Mouse (Mus musculus): ENCODE results near the gene Rhbdd2.

Rhbdd2 gene

DNA sequence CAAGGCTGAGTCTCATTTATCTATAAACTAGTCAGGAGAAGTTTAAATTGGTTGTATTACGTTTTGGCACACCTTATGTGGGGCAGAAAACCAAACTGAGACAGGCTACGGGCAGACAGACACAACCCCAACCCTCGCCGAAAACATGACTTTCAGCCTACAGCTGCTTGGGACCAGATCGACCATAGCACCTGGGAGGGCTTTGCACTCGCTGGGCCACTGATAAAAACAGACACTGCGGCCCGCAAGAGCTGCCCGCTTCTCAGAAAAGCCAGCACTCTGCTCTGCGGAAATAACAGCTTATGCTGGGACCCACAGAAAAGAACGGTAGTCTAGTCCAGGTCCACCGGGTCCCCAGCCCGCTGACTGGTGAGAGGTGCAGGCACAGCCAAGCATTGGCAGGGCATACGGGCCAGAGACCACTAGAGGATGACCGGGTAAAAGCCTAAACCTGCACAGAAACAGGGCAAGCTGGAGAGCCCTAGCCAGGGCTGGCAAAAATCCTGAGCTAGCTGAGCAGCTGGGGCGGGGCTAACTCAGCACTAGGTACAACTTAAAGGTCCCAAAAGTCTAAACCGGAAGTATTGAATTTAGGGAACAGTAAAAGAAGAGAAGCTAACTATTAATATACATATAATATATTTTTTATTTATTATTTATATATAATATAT lies 25.4 kb downstream of the Rhbdd2 start:
- no peaks in the 10 kb centered on the region for H3K36me3 ChIP-seq (ENCODE audit: control insufficient read depth, insufficient read depth, low read length, poor library complexity, severe bottlenecking)
- no peaks in the 10 kb centered on the region for H3K27me3 ChIP-seq (ENCODE audit: control insufficient read depth, insufficient read depth, low read length, poor library complexity, severe bottlenecking)
- peak; percentile 6 for DNase-seq (ENCODE audit: low read depth, low spot score)

DNA sequence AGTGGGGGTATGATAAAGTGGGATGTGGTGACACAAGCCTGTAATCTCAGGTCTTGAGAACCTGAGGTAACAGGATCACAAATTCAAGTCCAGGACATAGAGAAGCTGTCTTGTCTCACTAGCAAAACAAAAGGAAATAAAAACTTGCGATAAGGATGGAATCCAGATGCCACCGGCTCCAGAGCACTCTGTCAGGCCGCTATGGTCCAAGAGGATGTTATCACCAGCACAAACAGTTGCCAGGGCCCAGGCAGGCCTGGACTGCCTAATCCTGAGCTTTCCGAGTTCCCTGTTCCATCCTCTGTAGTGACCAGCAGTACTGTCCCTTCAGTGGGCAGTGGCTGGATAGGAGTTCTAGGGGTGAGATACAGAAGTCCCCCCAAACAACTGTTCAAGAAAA lies 27.5 kb downstream of the Rhbdd2 start:
- H3K36me3 ChIP-seq (ENCODE audit: control insufficient read depth, insufficient read depth, low read length, poor library complexity, severe bottlenecking): no peaks in the 10 kb centered on the region
- no peak for DNase-seq (ENCODE audit: low read depth, low spot score)

DNA sequence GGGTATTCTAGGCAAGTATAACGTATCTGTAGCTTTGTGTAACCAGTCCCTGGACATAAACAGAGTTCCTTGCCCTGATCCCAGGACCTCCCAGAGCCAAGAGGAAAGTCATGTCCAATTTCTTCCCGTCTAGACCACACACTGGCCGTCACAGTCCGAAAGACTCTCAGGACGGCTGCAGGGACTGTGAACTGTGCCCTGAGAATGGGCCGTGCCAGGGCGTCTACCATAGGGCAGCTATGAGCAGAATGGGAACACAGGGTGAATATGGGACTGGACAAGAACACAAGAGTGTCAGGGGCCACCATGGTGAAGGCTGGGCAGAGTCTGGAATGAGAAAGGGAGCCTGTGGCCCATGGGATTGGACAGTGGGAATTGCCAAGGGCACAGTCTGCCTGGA lies 28.1 kb downstream of the Rhbdd2 start:
- DNase-seq (ENCODE audit: low read depth, low spot score): no peak
- Histone ChIP-seq H3K36me3 (ENCODE audit: control insufficient read depth, insufficient read depth, low read length, poor library complexity, severe bottlenecking) (no peaks in the 10 kb centered on the region), H3K27me3 (ENCODE audit: control insufficient read depth, insufficient read depth, low read length, poor library complexity, severe bottlenecking) (no peaks in the 10 kb centered on the region)

More for the DNA sequence above, 27.5 kb downstream of the Rhbdd2 start:
- no peaks in the 10 kb centered on the region for H3K27me3 ChIP-seq (ENCODE audit: control insufficient read depth, insufficient read depth, low read length, poor library complexity, severe bottlenecking)

DNA sequence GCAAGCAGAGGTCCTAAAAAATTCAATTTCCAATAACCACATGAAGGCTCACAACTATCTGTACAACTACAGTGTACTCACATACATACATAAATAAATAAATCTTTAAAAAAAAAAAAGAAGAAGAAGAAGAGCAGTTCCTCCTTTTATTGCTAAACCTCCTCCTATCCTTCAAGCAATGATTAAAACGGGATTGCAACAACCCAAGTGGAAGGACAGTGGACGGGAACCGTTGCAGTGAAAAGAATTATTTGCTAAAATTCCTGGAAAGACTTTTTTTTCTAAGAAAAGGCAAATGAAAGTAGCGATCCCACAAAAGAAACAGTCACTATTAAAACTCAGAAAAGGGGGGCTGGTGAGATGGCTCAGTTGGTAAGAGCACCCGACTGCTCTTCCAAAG lies 34.5 kb downstream of the Rhbdd2 start:
- Histone ChIP-seq H3K27me3 (ENCODE audit: control insufficient read depth, insufficient read depth, low read length, poor library complexity, severe bottlenecking) (no peaks in the 10 kb centered on the region), H3K36me3 (ENCODE audit: control insufficient read depth, insufficient read depth, low read length, poor library complexity, severe bottlenecking) (no peaks in the 10 kb centered on the region)
- DNase-seq (ENCODE audit: low read depth, low spot score): no peak

DNA sequence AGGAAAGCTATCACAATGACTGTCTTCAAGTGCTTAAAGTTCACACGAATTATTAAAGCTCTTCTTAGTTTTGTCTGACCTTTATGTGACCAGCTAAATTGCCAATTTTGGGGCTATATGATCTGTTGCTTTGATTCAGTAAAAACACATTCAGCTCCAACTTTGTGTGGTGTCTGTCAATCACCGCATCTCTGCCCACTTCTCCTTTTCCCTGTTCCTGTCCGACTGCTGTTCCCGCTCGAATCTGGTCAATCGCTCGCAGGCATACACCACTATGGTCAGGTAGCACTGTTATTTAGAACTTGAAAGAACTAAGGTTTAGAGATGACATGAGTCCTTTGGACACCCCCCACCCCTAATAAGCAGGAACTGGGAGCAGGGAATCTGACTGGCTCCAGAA lies 35.7 kb downstream of the Rhbdd2 start:
- no peaks in the 10 kb centered on the region for H3K36me3 ChIP-seq (ENCODE audit: control insufficient read depth, insufficient read depth, low read length, poor library complexity, severe bottlenecking)
- no peak for DNase-seq (ENCODE audit: low read depth, low spot score)
- no peaks in the 10 kb centered on the region for H3K27me3 ChIP-seq (ENCODE audit: control insufficient read depth, insufficient read depth, low read length, poor library complexity, severe bottlenecking)

DNA sequence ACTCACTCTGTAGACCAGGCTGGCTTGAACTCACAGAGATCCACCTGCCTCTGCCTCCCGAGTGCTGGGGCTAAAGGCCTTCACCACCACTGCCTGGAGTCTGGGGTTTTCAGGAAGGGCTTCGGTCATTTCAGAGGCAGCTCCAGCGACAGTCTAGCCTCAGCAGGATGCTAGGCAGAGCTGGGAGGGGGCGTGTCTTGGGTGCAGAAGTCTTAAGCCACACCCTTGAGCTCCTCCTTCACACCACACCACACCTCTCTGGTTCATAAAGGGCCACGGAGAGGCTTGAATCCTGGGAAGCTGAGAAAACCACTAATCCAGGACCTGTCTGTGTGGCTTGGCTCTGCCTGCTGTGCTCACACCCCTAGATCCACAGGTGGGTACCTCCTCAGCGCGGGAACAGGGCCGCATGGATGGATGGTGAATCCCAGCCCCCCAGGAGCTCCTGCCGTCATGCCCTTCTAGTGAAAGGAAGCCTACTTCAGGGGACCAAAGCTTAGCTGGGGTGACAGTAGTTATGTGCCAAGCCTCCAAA lies 37.4 kb downstream of the Rhbdd2 start, which contains the start of gene Por:
Por (plus strand) TSS at position 293 of the 535 bp plus-strand sequence.
- DNase-seq (ENCODE audit: low read depth, low spot score): no peak

DNA sequence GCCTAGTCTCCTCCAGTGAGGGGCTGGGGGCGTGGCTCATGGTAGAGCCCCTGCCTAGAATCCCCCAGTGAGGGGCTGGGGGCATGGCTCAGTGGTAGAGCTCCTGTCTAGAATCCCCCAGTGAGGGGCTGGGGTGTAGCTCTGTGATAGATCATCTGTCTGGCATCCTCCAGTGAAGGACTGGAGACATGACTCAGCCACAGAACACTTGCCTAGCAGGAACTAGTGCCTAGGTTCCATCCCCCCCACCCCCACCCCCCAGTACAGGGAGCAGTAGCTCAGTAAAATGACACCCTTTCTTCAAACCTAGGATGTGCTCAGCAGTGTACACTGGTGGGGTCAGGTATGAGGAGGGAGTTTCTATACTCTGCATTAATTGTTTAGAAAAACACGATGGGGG lies 38.5 kb downstream of the Rhbdd2 start:
- DNase-seq (ENCODE audit: low read depth, low spot score): no peak
- Histone ChIP-seq H3K36me3 (ENCODE audit: control insufficient read depth, insufficient read depth, low read length, poor library complexity, severe bottlenecking) (no peaks in the 10 kb centered on the region), H3K27me3 (ENCODE audit: control insufficient read depth, insufficient read depth, low read length, poor library complexity, severe bottlenecking) (no peaks in the 10 kb centered on the region)

More for the DNA sequence above, 37.4 kb downstream of the Rhbdd2 start, which contains the start of gene Por:
- Histone ChIP-seq H3K36me3 (ENCODE audit: control insufficient read depth, insufficient read depth, low read length, poor library complexity, severe bottlenecking) (no peaks in the 10 kb centered on the region), H3K27me3 (ENCODE audit: control insufficient read depth, insufficient read depth, low read length, poor library complexity, severe bottlenecking) (no peaks in the 10 kb centered on the region)

DNA sequence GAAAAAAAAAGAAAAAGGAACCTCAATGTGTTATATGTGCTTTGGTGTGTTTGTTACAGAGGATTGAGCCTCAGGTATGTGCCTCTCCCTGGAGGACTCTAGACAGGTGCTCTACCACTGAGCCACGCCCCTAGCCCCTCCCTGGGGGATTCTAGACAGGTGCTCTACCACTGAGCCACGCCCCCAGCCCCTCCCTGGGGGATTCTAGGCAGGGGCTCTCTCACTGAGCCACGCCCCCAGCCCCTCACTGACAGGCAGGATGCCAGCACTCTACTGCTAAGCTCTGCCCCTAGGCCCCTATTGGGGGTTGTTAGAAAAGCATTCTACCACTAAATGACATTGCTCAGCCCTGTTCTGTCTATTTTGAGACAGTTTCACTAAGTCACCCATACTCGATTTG lies 40.1 kb downstream of the Rhbdd2 start:
- Histone ChIP-seq H3K27me3 (ENCODE audit: control insufficient read depth, insufficient read depth, low read length, poor library complexity, severe bottlenecking) (no peaks in the 10 kb centered on the region), H3K36me3 (ENCODE audit: control insufficient read depth, insufficient read depth, low read length, poor library complexity, severe bottlenecking) (no peaks in the 10 kb centered on the region)
- peak; percentile 18 for DNase-seq (ENCODE audit: low read depth, low spot score)

DNA sequence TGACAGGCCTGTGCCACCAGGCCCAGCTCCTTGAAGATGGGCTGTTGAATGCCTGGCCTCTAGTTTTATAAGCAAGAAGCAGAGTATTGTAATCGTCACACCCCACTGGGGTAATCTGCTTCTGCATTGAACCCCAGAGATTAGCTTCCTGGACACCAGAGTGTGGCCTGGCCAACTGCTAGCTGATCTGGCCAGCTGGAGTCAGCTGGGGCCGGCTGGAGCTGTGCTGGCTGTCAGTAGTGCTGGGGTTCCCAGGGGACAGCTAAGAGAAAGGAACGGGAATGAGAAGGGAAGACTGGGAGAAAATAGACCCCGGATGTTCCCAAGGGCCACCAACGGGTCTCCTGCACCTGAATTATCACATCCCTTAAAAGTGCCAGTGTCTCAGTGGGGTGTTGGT lies 40.6 kb downstream of the Rhbdd2 start:
- no peak for DNase-seq (ENCODE audit: low read depth, low spot score)
- Histone ChIP-seq H3K27me3 (ENCODE audit: control insufficient read depth, insufficient read depth, low read length, poor library complexity, severe bottlenecking) (no peaks in the 10 kb centered on the region), H3K36me3 (ENCODE audit: control insufficient read depth, insufficient read depth, low read length, poor library complexity, severe bottlenecking) (no peaks in the 10 kb centered on the region)

DNA sequence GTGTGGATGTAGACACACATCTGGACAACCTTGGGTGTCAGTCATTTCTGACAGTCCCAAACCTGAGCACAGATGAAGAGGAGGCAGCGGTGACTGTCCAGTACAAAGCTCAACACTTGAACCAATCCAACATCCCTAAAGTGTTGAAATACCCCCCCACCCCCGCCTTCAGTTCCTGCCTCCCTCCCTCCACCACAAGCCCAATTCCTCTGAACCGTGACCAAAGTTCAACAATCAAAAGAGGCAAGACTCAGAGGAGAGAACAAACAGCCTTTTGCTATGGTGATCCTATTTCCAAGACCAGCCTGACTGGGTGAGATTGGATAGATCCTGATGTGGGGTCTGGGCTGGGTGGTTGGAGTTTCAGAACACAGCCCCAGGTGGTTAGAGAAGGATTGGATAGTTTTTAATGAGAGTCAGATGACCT lies 41.9 kb downstream of the Rhbdd2 start:
- peak; percentile 32 for DNase-seq (ENCODE audit: low read depth, low spot score)
- Histone ChIP-seq H3K36me3 (ENCODE audit: control insufficient read depth, insufficient read depth, low read length, poor library complexity, severe bottlenecking) (no peaks in the 10 kb centered on the region), H3K27me3 (ENCODE audit: control insufficient read depth, insufficient read depth, low read length, poor library complexity, severe bottlenecking) (no peaks in the 10 kb centered on the region)

DNA sequence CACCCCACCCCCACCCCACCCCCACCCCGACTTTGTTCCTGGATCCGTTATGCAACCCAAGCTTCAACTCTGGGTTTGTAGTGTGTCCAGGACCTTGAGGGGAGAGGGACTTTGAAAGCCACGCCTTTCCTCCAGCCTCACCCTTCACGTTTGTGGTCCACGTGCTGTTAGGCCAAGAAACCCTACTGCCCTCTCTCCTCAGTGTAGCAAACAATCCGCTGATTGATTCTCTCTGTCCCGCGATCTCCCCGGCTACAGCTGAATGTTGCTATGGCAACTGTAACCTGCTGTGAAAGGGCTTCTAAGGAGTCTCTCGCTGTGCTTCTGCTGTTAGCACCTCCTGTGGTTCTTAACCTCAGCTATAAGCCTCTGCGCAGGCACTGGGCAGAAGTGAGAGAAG lies 42.4 kb downstream of the Rhbdd2 start:
- peak; percentile 29 for DNase-seq (ENCODE audit: low read depth, low spot score)
- H3K36me3 ChIP-seq (ENCODE audit: control insufficient read depth, insufficient read depth, low read length, poor library complexity, severe bottlenecking): no peaks in the 10 kb centered on the region
- no peaks in the 10 kb centered on the region for H3K27me3 ChIP-seq (ENCODE audit: control insufficient read depth, insufficient read depth, low read length, poor library complexity, severe bottlenecking)

DNA sequence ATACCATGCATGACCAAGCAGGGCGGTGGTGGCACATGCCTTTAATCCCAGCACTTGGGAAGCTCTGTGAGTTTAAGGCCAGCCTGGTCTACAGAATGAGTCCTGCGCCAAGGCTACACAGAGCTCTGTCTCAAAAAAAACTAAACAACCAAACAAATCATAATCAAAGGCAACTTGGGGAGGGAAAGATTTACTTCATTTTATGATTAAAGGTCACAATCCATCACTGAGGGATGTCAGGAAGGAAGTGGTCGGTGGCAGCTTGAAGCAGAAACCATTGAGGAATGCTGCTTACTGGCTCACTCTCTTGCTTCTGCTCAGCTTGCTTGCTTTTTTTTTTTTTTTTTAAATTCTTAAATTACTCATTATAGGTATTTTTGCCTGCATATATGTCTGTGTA lies 44.3 kb downstream of the Rhbdd2 start:
- no peak for DNase-seq (ENCODE audit: low read depth, low spot score)
- H3K27me3 ChIP-seq (ENCODE audit: control insufficient read depth, insufficient read depth, low read length, poor library complexity, severe bottlenecking): no peaks in the 10 kb centered on the region
- no peaks in the 10 kb centered on the region for H3K36me3 ChIP-seq (ENCODE audit: control insufficient read depth, insufficient read depth, low read length, poor library complexity, severe bottlenecking)

DNA sequence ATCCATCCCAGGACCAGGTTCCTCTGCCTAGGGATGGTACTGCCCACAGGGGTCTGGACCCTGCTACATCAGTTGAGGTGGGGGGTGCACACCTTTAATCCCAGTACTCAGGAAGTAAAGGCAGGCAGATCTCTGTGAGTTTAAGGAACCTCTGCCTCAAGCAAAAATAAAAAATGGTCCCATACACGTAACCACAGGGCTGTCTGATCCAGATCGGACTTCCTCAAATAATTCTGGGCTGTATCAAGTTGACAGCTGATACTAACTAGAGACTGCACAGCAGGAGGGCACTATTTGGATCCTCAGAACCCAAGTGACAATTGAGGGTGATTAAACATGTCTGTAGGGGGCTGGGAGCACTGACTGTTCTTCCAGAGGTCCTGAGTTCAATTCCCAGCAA lies 44.8 kb downstream of the Rhbdd2 start:
- H3K27me3 ChIP-seq (ENCODE audit: control insufficient read depth, insufficient read depth, low read length, poor library complexity, severe bottlenecking): no peaks in the 10 kb centered on the region
- no peaks in the 10 kb centered on the region for H3K36me3 ChIP-seq (ENCODE audit: control insufficient read depth, insufficient read depth, low read length, poor library complexity, severe bottlenecking)
- no peak for DNase-seq (ENCODE audit: low read depth, low spot score)

DNA sequence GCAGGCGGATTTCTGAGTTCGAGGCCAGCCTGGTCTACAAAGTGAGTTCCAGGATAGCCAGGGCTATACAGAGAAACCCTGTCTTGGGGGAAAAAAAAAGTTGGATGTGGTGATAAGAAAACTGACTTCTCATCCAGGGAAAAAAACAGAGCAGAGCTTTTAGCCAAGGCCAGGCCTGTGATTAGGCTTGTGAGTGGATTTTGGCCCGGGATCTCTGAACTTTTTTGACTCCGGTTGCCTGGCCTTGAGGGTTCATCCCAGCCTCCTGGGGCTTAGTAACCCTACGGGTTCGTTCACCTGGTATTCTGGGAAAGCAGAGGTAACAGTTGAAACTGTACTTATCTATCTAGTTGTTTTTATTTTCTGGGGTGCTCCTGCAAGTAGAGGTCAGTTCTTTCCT lies 46.1 kb downstream of the Rhbdd2 start:
- Histone ChIP-seq H3K36me3 (ENCODE audit: control insufficient read depth, insufficient read depth, low read length, poor library complexity, severe bottlenecking) (no peaks in the 10 kb centered on the region), H3K27me3 (ENCODE audit: control insufficient read depth, insufficient read depth, low read length, poor library complexity, severe bottlenecking) (no peaks in the 10 kb centered on the region)
- no peak for DNase-seq (ENCODE audit: low read depth, low spot score)

DNA sequence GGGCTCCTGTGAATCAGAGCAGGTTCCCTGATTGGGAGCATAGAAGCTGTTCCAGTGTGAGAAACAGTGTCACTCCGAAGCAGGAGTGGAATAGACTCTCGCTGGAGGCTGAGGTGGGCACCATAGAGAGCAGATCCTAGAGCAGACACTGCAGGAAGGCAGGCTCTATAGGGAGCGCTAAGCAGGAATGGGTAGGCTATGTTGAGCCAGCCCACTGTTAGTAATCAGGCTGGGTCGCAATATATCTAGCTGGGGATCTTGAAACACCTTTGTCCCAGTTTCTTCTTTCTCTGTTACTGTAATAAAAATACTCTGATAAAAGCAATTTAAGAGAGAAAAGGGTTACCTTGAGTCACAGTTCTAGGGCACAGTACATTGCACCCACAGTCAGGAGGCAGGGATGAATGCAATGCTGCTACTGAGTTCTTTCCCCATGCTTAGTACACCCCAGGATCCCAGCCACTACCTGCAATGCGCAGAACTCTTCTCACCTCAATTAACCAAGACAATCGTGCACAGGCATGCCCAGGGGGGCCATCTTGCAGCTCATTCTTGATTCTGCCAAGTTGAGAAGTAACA lies 48.6 kb downstream of the Rhbdd2 start:
- Histone ChIP-seq H3K27me3 (ENCODE audit: control insufficient read depth, insufficient read depth, low read length, poor library complexity, severe bottlenecking) (no peaks in the 10 kb centered on the region), H3K36me3 (ENCODE audit: control insufficient read depth, insufficient read depth, low read length, poor library complexity, severe bottlenecking) (no peaks in the 10 kb centered on the region)
- no peak for DNase-seq (ENCODE audit: low read depth, low spot score)
